Mouse (Mus musculus) left cerebral cortex, adult 18-20 months (tissue): ENCODE measurements around the gene Dvl3. TPM values are rescaled to one million over a fixed set of nuclear protein-coding genes. Genes with fewer than 3 reads are reported as not detected.

Experiments
- DNase-seq, 2 experiments: peaks; one replicate each; pipeline ENCODE4 v3.0.0; 2021 to 2022; ENCODE audit warnings: low spot score in 2 of 2, mixed read lengths in 1 of 2
- total RNA-seq, 2 experiments: library from RNA; stranded (reverse); gene quantifications; 2 replicates each; pipeline ENCODE4 v1.2.3; 2021

Gene Dvl3
- total RNA-seq, 2 experiments from 2014 or later, result 57.0 to 57.5 TPM

DNA sequence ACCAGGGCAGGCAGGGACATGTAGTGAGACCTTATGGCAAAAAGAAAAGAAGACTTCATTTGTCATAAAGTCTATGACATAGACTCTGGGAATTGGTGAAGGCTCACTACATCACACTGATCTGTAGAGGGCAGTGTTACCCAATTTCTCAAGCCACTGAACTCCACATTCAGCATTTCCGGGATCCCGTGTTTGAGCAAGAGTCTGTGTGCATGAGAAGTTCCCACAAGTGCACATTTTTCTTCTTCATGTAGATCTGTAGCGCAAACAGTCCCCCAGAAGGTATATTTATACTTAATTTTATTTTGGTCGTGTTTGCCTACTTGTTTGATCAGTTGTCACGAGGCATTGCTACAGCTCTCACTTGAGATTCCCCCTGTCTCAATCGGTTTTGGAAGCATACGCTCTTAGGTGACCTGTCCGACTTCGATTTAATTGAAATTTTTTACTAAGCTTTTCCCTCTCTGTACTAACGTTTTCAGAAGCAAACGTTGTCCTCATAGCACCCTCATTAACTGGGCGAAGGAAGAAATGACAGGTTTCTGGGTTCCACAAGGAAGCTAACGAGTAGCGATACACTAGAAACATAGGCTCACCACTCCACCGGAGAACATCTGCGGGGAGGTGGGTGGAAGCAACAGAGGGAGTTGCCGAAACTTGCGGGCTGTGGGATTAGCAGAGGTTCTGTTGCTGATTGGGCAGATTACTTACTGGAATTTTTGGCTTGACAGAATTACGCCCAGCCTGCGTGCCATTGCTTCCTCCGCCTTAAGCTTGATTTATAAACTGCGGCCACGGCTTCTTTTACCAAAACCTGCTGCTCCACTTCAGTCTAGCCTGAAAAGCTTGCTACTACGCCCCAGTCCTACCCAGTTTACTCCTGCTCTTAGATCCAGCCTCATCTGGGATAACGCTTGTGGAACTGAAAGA, 19.8 kb upstream of the Dvl3 start:
- DNase-seq, result peak; percentile 48 to 64

DNA sequence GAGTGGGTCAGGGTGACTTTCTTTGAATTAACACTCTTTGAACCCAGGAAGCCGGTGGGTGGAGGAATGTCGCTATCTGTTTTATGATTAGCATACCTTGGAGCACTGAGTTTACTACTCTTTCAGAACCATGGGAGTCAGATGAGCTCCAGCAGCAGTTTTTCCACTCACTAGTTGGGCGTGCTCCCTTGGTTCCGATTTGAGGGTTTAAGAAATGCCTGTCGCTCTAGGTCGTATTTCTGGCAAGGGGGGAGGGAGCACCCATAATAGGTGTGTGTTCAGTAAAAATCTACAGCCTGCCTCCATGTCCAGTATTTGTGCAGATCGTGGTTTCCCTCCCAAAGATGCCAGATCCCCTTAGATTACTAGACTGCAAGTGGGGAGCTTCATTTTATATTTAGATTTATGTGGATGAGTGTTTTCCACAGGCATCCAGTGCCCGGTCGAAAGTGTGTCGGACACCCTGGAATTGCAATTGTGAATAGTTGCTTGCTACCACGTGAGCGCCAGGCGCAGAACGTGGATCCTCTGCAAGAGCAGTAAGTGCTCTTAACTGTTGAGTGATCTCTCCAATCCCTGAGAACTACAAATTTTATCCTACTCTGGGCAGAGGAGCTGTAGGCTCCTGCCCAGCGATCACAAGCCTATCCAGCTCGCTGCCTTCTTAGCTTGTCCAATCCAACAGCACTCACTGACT, 18.7 kb upstream of the Dvl3 start:
- no peak for DNase-seq

DNA sequence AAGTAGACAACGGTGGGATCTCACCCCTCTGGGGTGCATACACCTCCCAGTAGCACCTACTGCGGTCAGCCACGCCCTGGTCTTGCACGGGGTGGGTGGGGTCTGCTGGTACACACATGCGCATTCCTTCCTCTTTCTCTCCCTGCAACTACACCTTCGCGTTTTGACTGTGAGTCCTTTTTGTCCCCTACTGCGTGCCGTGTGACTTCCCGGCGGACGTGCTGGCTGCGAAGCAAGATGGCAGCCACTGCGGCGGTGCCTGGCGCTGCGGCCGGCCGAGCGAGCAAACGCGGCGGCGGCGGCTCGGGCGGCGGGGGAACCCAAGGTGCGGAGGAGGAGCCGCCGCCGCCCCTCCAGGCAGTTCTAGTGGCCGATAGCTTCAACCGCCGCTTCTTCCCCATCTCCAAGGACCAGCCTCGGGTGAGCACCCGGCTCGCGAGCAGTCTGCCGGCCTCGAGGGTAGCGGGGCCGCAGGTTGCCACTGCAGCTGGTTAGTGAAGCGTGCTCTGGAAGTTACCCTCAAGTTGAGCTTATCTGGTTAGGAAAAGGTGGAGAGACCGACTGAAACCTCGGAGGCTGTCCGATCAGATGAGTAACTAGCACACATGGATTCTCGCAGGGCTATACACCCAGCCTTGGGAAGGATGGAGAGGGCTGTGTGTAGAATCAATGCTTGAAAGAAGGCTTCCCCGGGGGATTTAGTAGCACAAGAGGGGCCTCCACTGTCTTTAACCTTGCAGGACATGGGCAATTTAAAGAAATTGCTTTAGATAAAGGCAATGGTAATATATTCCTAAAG, 17.9 kb upstream of the Dvl3 start, which contains the start of gene Eif2b5:
Gene Eif2b5, plus strand, starts transcription at position 141 of the 799 bp plus-strand sequence.
- peak; percentile 94 to 97 for DNase-seq

GRCm38 (mm10) chr16:20506000-20506399, 10.8 kb upstream of the Dvl3 start:
- peak; percentile 47 to 49 for DNase-seq

- no peak for DNase-seq
These were observed 7.4 kb upstream of the Dvl3 start for GRCm38 (mm10) chr16:20509349-20509748.

DNA sequence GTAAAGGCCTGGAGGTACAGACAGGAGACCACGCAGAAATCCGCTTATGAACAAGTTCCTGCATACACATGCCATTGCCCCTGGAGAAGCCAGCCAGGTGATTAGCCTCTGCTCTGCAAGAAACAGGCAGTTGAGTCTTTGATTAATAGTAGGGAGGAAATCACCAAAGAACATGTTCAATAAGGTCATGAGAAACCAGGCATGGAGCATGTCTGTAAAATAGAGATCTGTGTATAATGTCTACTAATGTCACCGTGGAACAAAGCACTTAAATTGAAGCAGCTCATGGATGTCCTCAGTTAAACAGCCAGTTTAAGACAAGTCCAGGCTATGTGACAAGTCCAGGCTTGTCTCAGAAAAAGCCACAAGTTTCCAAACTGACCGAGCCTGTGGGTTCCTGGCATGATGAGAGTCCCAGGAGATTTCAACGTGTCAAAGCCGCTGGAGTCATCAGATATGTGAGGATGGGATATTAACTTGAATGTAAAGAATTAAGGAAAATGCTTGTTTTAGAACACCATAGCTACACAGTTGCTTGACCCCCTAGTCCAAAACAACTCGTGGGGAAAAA, 5.4 kb upstream of the Dvl3 start:
- no peak for DNase-seq

GRCm38 (mm10) chr16:20516032-20516431, 750 bp upstream of the Dvl3 start:
- DNase-seq, result no peak

- DNase-seq, result peak; percentile 16 to 18
These were observed 434 bp downstream of the Dvl3 start for GRCm38 (mm10) chr16:20517216-20517615.

- DNase-seq, result no peak
These were observed 1.1 kb downstream of the Dvl3 start for GRCm38 (mm10) chr16:20517701-20518374.

DNA sequence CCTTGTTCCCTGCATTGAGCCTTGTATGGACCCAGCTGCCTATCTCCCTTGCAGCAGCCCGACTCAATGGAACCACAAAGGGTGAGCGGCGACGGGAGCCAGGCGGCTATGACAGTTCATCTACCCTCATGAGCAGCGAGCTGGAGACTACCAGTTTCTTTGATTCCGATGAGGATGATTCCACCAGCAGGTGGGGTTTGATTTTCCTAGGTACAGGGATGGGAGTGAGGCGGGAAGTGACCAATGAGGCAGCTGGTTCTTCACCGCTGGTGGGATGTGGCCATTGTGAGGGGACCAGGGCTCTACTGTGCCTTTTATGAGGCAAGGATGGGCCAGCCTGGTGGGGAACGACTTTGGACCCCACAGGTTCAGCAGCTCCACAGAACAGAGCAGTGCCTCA, 7.1 kb downstream of the Dvl3 start:
- no peak for DNase-seq

- no peak for DNase-seq
These were observed 12.0 kb downstream of the Dvl3 start for GRCm38 (mm10) chr16:20528779-20529178.

DNA sequence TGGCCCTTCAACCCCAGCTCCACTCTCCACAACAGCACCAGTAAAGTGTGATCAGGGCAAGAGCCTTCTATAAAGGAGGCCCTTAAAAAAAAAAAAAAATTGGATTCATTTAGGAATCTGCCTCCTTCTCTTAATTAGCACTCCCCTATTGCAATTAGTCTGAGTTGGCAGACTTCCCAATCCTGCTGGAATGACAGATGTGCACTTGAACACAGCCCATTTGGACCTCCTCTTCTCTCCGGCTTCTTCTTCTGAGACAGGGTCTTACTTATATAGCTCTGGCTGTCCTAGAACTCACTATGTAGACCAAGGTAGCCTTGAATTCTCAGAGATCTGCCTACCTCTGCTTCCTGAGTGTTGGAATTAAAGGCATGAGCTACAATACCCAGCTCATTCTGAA, 12.6 kb downstream of the Dvl3 start:
- no peak for DNase-seq

GRCm38 (mm10) chr16:20530941-20531340, 14.2 kb downstream of the Dvl3 start:
- DNase-seq, result no peak

GRCm38 (mm10) chr16:20534617-20535295, 18.0 kb downstream of the Dvl3 start:
- no peak for DNase-seq

- peak; percentile 88 to 93 for DNase-seq
These were observed 18.7 kb downstream of the Dvl3 start, which contains the start of gene Ap2m1 for GRCm38 (mm10) chr16:20535296-20536080. Ap2m1 (plus strand) TSS chr16:20535478.

GRCm38 (mm10) chr16:20536081-20536665, 19.4 kb downstream of the Dvl3 start:
- DNase-seq, result no peak

GRCm38 (mm10) chr16:20537071-20537471, 20.3 kb downstream of the Dvl3 start:
- DNase-seq, result peak; percentile 16 to 29

- no peak for DNase-seq
These were observed 21.0 kb downstream of the Dvl3 start for GRCm38 (mm10) chr16:20537601-20538320.
